Mouse (Mus musculus): Measurements from ENCODE around the gene Zfp775. TPM values are rescaled to one million over a fixed set of nuclear protein-coding genes. Genes with fewer than 3 reads are reported as not detected.
"Not testable (repeated sequence)": the region's sequence is repeated elsewhere in the genome, so short reads cannot be mapped to it uniquely, and the experiment has no call there.

The Zfp775 gene
- total RNA-seq, 2 experiments from 2014 or later, result 8.2 to 8.3 TPM

GRCm38 (mm10) chr6:48582037-48582436 is 19.8 kb upstream of the Zfp775 start:
- intact Hi-C loops (cut with DNase I), result loop anchor here (2.0 kb wide), 1 partner anchor 29 kb away; no protein-coding TSS in a partner anchor
- peak in 1 of 2 experiments; percentile 60 for DNase-seq

GRCm38 (mm10) chr6:48589194-48589750 is 12.6 kb upstream of the Zfp775 start, which contains the start of gene Gm45021:
Gene Gm45021 (plus strand): TSS chr6:48589610.
- DNase-seq, result no peak
- intact Hi-C loops (cut with DNase I), result no loop called here

GRCm38 (mm10) chr6:48591221-48591845 is 10.5 kb upstream of the Zfp775 start:
- DNase-seq, result no peak
- intact Hi-C loops (cut with DNase I), result no loop called here

DNA sequence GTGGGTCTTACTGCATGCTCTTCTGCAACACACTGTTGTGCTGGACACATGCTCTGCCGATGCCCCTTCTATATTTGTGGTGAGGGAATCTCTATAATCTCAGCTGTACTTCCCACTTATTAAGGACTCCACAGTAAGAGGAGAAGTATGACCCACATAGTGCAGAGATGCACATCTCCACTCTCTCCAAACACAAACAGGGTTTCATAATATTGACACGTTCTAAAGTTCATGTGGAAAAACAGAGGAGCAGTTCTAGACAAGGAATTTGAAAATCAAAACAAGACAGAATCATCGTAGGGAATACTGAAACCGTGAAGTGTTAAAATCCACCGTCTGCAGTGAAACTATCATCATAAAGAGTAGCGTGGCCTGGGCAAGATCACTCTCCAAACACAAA is 10.0 kb upstream of the Zfp775 start:
- intact Hi-C loops (cut with DNase I), result no loop called here
- DNase-seq, result no peak

- peak; percentile 93 to 96 for DNase-seq
- intact Hi-C loops (cut with DNase I), result no loop called here
Observed at GRCm38 (mm10) chr6:48593158-48594042, 8.5 kb upstream of the Zfp775 start, which contains the start of the genes Repin1 and Gm44965. Gene Repin1 (plus strand): TSS chr6:48593883. Gene Gm44965 (plus strand): TSS chr6:48593941.

- intact Hi-C loops (cut with DNase I), result no loop called here
- DNase-seq, result peak; percentile 11 to 48
Observed at GRCm38 (mm10) chr6:48594043-48594738, 7.7 kb upstream of the Zfp775 start.

- no peak for DNase-seq
- intact Hi-C loops (cut with DNase I), result no loop called here
Observed at GRCm38 (mm10) chr6:48595278-48595677, 6.6 kb upstream of the Zfp775 start.

GRCm38 (mm10) chr6:48596545-48597232 is 5.2 kb upstream of the Zfp775 start:
- intact Hi-C loops (cut with DNase I), result no loop called here
- DNase-seq, result no peak

GRCm38 (mm10) chr6:48597233-48597625 is 4.6 kb upstream of the Zfp775 start:
- intact Hi-C loops (cut with DNase I), result no loop called here
- DNase-seq, result no peak

GRCm38 (mm10) chr6:48600594-48600993 is 1.3 kb upstream of the Zfp775 start:
- intact Hi-C loops (cut with DNase I), result no loop called here
- no peak for DNase-seq

- peak; percentile 45 to 47 for DNase-seq
- intact Hi-C loops (cut with DNase I), result no loop called here
Observed at GRCm38 (mm10) chr6:48602080-48602741, 348 bp downstream of the Zfp775 start.

GRCm38 (mm10) chr6:48608124-48608523 is 6.3 kb downstream of the Zfp775 start:
- no peak for DNase-seq
- intact Hi-C loops (cut with DNase I), result no loop called here

DNA sequence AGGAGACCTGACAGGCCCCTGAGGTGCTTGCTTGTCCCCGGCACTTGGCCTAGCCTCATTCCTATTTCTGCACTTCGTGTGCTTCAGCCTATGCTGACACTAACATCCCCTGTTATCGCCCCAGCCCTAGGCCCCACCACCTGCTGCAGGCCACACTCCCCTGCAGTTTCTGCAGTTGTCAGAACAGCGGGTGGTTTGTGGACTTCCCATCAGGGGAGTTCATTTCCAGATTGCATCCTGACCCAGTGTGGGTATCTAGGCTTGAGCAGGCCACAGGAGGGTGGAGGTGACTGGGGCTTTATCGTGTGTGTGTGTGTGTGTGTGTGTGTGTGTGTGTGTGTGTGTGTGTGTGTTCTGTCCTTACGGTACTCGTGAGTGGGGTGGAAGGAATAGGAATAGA is 7.6 kb downstream of the Zfp775 start:
- intact Hi-C loops (cut with DNase I), result no loop called here
- no peak for DNase-seq

DNA sequence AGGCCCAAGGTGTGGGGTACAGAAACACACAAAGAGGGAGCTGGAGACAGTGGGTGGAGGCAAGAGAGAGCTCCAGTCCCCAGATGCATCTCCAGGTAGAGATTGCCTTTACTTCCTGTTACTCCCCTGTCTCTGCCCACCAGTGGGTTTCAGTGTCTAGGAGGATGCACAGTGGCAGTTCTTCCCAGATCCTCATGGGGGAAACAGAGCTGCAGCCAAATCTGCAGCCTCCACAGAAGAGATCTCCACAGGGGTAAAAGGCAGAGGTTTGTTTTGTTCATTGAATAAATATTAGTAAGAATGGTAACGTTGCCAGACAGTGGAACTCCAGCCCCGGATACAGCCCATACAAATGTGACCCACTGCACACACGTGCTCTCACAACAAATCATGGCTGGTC is 8.8 kb downstream of the Zfp775 start:
- intact Hi-C loops (cut with DNase I), result no loop called here
- DNase-seq, result no peak

DNA sequence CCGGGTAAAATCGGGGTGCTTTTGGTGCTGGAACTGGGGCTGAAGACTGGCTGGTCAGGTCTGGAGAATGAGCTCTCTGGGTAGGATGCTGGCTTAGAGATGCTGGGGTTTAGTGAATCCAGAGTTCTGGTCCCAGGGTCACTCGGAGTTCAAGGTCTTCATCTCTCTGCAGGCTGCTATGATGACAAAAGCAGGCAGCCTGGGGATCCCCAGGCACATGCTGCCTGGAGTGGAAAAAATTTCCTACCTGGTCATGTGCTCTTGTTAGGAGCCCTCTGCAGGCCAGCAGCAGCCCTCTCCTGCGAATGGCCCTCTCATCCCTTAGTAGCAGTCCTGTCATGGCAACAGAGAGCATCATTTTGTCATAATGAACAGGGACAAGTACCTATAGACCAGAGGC is 11.6 kb downstream of the Zfp775 start:
- DNase-seq, result no peak
- intact Hi-C loops (cut with DNase I), result no loop called here

DNA sequence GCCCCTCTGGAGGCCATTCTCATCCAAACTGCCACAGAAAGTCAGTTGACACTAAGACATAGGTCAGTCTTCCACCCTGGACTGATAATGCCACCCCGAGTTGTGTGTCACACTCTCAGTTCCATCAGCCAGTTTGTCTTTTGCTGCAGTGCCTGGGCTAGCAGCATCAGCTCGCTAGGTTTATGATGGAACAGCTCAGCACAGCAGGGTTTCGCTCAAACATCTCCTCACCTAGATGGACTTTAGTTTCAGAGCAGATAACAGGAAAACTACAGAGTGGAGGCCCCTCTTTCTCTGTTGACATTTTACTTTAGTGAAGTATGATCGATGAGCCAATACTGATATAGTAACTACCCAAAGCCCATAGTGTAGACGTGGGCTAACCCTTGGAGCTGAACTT is 12.9 kb downstream of the Zfp775 start:
- intact Hi-C loops (cut with DNase I), result no loop called here

DNA sequence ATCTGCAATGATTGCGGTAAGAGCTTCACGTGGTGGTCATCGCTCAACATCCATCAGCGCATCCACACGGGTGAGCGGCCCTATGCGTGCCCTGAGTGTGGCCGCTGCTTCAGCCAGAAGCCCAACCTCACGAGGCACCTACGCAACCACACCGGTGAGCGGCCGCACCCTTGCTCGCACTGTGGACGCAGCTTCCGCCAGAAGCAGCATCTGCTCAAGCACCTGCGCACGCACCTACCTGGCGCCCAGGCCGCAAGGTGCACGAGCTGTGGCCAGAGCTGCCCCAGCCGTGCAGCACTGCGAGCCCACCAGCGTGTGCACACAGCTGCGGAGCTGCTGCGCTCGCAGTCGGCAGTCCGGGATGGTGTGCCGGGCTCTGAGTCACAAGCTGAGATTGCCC is 18.2 kb downstream of the Zfp775 start:
- intact Hi-C loops (cut with DNase I), result no loop called here
- DNase-seq, result no peak

More for the DNA sequence above, 12.9 kb downstream of the Zfp775 start:
- no peak for DNase-seq

DNA sequence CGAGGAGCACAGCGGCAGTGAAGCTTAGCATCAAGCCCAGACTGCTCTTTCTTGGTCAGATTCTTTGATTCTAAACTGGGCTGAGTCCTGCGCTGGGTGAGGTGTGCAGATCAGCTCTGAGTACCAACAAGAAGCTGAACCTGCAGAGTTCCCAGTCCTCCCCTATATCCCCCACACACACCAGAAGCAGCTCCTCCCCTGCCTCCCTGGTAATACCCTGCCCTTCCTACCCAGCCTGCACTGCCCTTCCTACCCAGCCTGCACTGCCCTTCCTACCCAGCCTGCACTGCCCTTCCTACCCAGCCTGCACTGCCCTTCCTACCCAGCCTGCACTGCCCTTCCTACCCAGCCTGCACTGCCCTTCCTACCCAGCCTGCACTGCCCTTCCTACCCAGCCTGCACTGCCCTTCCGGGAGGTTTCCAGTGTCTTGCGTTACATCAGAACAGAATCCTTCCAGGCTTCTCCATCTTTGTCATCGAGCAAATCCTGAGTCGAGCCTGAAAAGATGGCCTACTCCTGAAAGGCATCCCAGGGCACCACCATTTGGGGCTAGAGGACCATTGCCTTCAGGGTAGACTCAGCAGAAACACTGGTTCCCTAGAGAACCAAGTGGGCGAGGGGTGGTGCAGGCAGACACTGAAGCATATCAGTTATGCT is 20.5 kb downstream of the Zfp775 start:
- DNase-seq; intact Hi-C loops (cut with DNase I): not testable (repeated sequence)

DNA sequence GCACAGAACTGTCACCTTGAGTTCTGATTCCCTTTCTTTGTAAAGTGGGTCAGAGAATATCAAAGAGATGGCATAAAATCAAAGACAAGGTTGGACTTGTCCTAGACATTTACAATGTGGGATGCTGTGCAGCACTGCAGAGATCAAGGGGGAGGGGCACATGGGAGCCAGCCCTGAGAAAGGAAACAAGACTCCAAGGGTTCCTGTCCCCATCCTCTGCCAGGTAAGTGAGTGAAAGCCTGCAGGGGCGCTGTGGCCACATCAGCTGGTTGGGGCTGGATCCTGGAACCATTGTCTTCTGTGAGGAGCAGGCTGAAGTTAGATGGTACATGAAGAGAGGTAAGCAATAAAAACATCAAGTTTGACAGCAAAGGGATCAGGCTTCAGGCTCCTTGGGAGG is 21.6 kb downstream of the Zfp775 start:
- intact Hi-C loops (cut with DNase I), result no loop called here
- no peak for DNase-seq

Measured in heart, postnatal 14 days (tissue).